Mouse (Mus musculus) limb, embryonic 12.5 days (tissue): ENCODE results near the gene Adcy4. TPM values are rescaled to one million over a fixed set of nuclear protein-coding genes. Genes with fewer than 3 reads are reported as not detected.
A peak's percentile ranks its signal among the peaks of the same experiment; 100 is the strongest.

Experiments
- ATAC-seq: fragments of 200-750 bp; cut with Nextera tagmentation; 2 replicates; pipeline ENCODE4 v1.8.0; 2017; ENCODE audit warnings: low read depth, moderate TSS enrichment; ENCODE audit not compliant: insufficient number of reproducible peaks, insufficient read depth, low FRiP score, low TSS enrichment
- H3K27ac ChIP-seq: fragments of 300-500 bp; sonication (generic); 2 replicates; pipeline ENCODE4 v1.5.1; 2016; ENCODE audit warnings: mild to moderate bottlenecking, moderate library complexity
- H3K27me3 ChIP-seq: fragments of 300-500 bp; sonication (generic); 2 replicates; pipeline ENCODE4 v1.6.1; 2016; ENCODE audit warnings: mild to moderate bottlenecking, moderate library complexity
- H3K36me3 ChIP-seq: fragments of 300-500 bp; sonication (generic); 2 replicates; pipeline ENCODE4 v1.6.1; 2016; ENCODE audit warnings: mild to moderate bottlenecking, moderate library complexity
- H3K4me1 ChIP-seq: fragments of 300-500 bp; sonication (generic); replicated peaks from 2 replicates; pipeline ENCODE4 v1.6.1; 2016
- H3K4me2 ChIP-seq: fragments of 300-500 bp; sonication (generic); 2 replicates; pipeline ENCODE4 v1.6.1; 2016; ENCODE audit warnings: mild to moderate bottlenecking, moderate library complexity
- H3K4me3 ChIP-seq: fragments of 300-500 bp; sonication (generic); replicated peaks from 2 replicates; pipeline ENCODE4 v1.5.1; 2016; ENCODE audit warnings: mild to moderate bottlenecking
- H3K9ac ChIP-seq: fragments of 300-500 bp; sonication (generic); replicated peaks from 2 replicates; pipeline ENCODE4 v1.6.1; 2016; ENCODE audit warnings: mild to moderate bottlenecking, moderate library complexity
- H3K9me3 ChIP-seq: fragments of 300-500 bp; sonication (generic); 2 replicates; pipeline ENCODE4 v1.6.1; 2016; ENCODE audit warnings: mild to moderate bottlenecking, moderate library complexity
- WGBS: fragments of 180-500 bp; shearing (Covaris S2); methylation state at CpG from one replicate; pipeline ENCODE4 v1.1.7; 2016; 5-methylcytosine and 5-hydroxymethylcytosine counted together
- polyA plus RNA-seq: library from polyadenylated mRNA; unstranded; fragments of >200 nt; fragmentation: Nextera tagmentation; extraction: Ambion mirVana; gene quantifications from 2 replicates; pipeline ENCODE4 v1.2.1, GENCODE M21; 2016

The Adcy4 gene
- polyA plus RNA-seq, 1 experiment from 2014 or later: 17.7 TPM

GRCm38 (mm10) chr14:55787731-55788130 is 3.8 kb upstream of the Adcy4 start:
- peaks cover 19% of the 10 kb centered on the region for H3K4me1 ChIP-seq
- H3K4me2 ChIP-seq: peak overlapping the region; percentile 76
- 38% methylated on average over 11 of the region's 11 CpGs for WGBS
- no peak overlapping the region for H3K27ac ChIP-seq
- ATAC-seq: no peak
- H3K27me3 ChIP-seq: peaks cover 69% of the 10 kb centered on the region
- H3K4me3 ChIP-seq: peak overlapping the region; percentile 46
- no peaks in the 10 kb centered on the region for H3K9me3 ChIP-seq
- H3K9ac ChIP-seq: no peak overlapping the region
- 0 out of 2 replicates have a peak, but pooled peaks cover 5% of the 10 kb centered on the region for H3K36me3 ChIP-seq

- WGBS: 29% methylated on average over 6 of the region's 6 CpGs
- H3K9ac ChIP-seq: no peak overlapping the region
- H3K27ac ChIP-seq: no peak overlapping the region
- H3K9me3 ChIP-seq: no peaks in the 10 kb centered on the region
- ATAC-seq: no peak
- H3K36me3 ChIP-seq: 0 out of 2 replicates have a peak, but pooled peaks cover 5% of the 10 kb centered on the region
- peaks cover 78% of the 10 kb centered on the region for H3K27me3 ChIP-seq
- H3K4me1 ChIP-seq: peaks cover 33% of the 10 kb centered on the region
- H3K4me3 ChIP-seq: no peak overlapping the region
- no peak overlapping the region for H3K4me2 ChIP-seq
Measured at GRCm38 (mm10) chr14:55785195-55785594, 1.3 kb upstream of the Adcy4 start.

- Histone ChIP-seq H3K36me3 (peaks cover 11% of the 10 kb centered on the region), H3K4me2 (peak overlapping the region; percentile 78), H3K4me3 (peak overlapping the region; percentile 54), H3K9me3 (no peaks in the 10 kb centered on the region), H3K27ac (peak overlapping the region; percentile 79), H3K27me3 (peaks cover 62% of the 10 kb centered on the region), H3K4me1 (peaks cover 31% of the 10 kb centered on the region), H3K9ac (peak overlapping the region; percentile 65)
- 2% methylated on average over 31 of the region's 31 CpGs for WGBS
- peak; percentile 34; the same call in 1 of the 2 replicates for ATAC-seq
Measured at GRCm38 (mm10) chr14:55783171-55783957, 531 bp downstream of the Adcy4 start.

GRCm38 (mm10) chr14:55782361-55782960 is 1.4 kb downstream of the Adcy4 start:
- WGBS: 51% methylated on average over 9 of the region's 9 CpGs
- no peak for ATAC-seq

GRCm38 (mm10) chr14:55781310-55781709 is 2.6 kb downstream of the Adcy4 start:
- H3K4me3 ChIP-seq: peak overlapping the region; percentile 26
- no peaks in the 10 kb centered on the region for H3K9me3 ChIP-seq
- H3K4me2 ChIP-seq: peak overlapping the region; percentile 78
- peaks cover 42% of the 10 kb centered on the region for H3K27me3 ChIP-seq
- peaks cover 28% of the 10 kb centered on the region for H3K36me3 ChIP-seq
- ATAC-seq: peak; percentile 27; the same call in 1 of the 2 replicates
- peaks cover 27% of the 10 kb centered on the region for H3K4me1 ChIP-seq
- WGBS: 19% methylated on average over 14 of the region's 14 CpGs
- no peak overlapping the region; the same call in 1 of the 2 replicates for H3K9ac ChIP-seq
- H3K27ac ChIP-seq: peak overlapping the region; percentile 4; the same call in 1 of the 2 replicates

More at GRCm38 (mm10) chr14:55782361-55782960, 1.4 kb downstream of the Adcy4 start:
- Histone ChIP-seq H3K4me2 (peak overlapping the region; percentile 78), H3K27ac (peak overlapping the region; percentile 80), H3K27me3 (peaks cover 53% of the 10 kb centered on the region), H3K9me3 (no peaks in the 10 kb centered on the region), H3K36me3 (peaks cover 20% of the 10 kb centered on the region), H3K9ac (0 out of 2 replicates have a peak overlapping the region, but pooled peaks have one; percentile 27), H3K4me1 (peaks cover 27% of the 10 kb centered on the region), H3K4me3 (peak overlapping the region; percentile 54)

- H3K27me3 ChIP-seq: peaks cover 36% of the 10 kb centered on the region
- H3K36me3 ChIP-seq: peaks cover 26% of the 10 kb centered on the region
- no peak overlapping the region for H3K9ac ChIP-seq
- no peaks in the 10 kb centered on the region for H3K9me3 ChIP-seq
- H3K4me2 ChIP-seq: no peak overlapping the region
- no peak overlapping the region for H3K4me3 ChIP-seq
- ATAC-seq: no peak
- H3K27ac ChIP-seq: 0 out of 2 replicates have a peak overlapping the region, but pooled peaks have one; percentile 4
- peaks cover 27% of the 10 kb centered on the region for H3K4me1 ChIP-seq
- WGBS: 82% methylated on average over 11 of the region's 11 CpGs
Measured at GRCm38 (mm10) chr14:55780736-55781135, 3.2 kb downstream of the Adcy4 start.

- no peak overlapping the region for H3K4me2 ChIP-seq
Measured at GRCm38 (mm10) chr14:55779656-55780055, 4.2 kb downstream of the Adcy4 start.

GRCm38 (mm10) chr14:55778686-55779085 is 5.2 kb downstream of the Adcy4 start:
- H3K4me2 ChIP-seq: no peak overlapping the region
- no peak for ATAC-seq
- H3K36me3 ChIP-seq: peaks cover 23% of the 10 kb centered on the region
- no peak overlapping the region for H3K4me3 ChIP-seq
- no peak overlapping the region for H3K9ac ChIP-seq
- no peak overlapping the region for H3K27ac ChIP-seq
- WGBS: 88% methylated on average over 15 of the region's 15 CpGs
- no peaks in the 10 kb centered on the region for H3K9me3 ChIP-seq
- H3K4me1 ChIP-seq: peaks cover 19% of the 10 kb centered on the region
- H3K27me3 ChIP-seq: peaks cover 17% of the 10 kb centered on the region; the same call in 1 of the 2 replicates

More at GRCm38 (mm10) chr14:55779656-55780055, 4.2 kb downstream of the Adcy4 start:
- 68% methylated on average over 16 of the region's 16 CpGs for WGBS
- Histone ChIP-seq H3K4me1 (peaks cover 27% of the 10 kb centered on the region), H3K36me3 (peaks cover 23% of the 10 kb centered on the region), H3K4me3 (no peak overlapping the region), H3K9me3 (no peaks in the 10 kb centered on the region), H3K27ac (no peak overlapping the region), H3K9ac (no peak overlapping the region), H3K27me3 (peaks cover 25% of the 10 kb centered on the region)
- no peak for ATAC-seq

- no peak for ATAC-seq
Measured at GRCm38 (mm10) chr14:55777806-55778205, 6.1 kb downstream of the Adcy4 start.

GRCm38 (mm10) chr14:55777176-55777575 is 6.7 kb downstream of the Adcy4 start:
- no peak for ATAC-seq
- H3K9ac ChIP-seq: no peak overlapping the region
- H3K9me3 ChIP-seq: no peaks in the 10 kb centered on the region
- H3K4me1 ChIP-seq: peaks cover 9% of the 10 kb centered on the region
- H3K4me2 ChIP-seq: no peak overlapping the region
- H3K4me3 ChIP-seq: no peak overlapping the region
- 36% methylated on average over 3 of the region's 3 CpGs for WGBS
- H3K27me3 ChIP-seq: peaks cover 7% of the 10 kb centered on the region; the same call in 1 of the 2 replicates
- H3K27ac ChIP-seq: no peak overlapping the region
- H3K36me3 ChIP-seq: peaks cover 23% of the 10 kb centered on the region

More at GRCm38 (mm10) chr14:55777806-55778205, 6.1 kb downstream of the Adcy4 start:
- H3K27me3 ChIP-seq: peaks cover 13% of the 10 kb centered on the region; the same call in 1 of the 2 replicates
- no peak overlapping the region for H3K4me3 ChIP-seq
- no peak overlapping the region for H3K27ac ChIP-seq
- H3K4me2 ChIP-seq: no peak overlapping the region
- peaks cover 15% of the 10 kb centered on the region for H3K4me1 ChIP-seq
- no peaks in the 10 kb centered on the region for H3K9me3 ChIP-seq
- H3K9ac ChIP-seq: no peak overlapping the region
- H3K36me3 ChIP-seq: peaks cover 23% of the 10 kb centered on the region
- 95% methylated on average over 11 of the region's 11 CpGs for WGBS

- Histone ChIP-seq H3K9ac (no peak overlapping the region), H3K27ac (no peak overlapping the region), H3K4me2 (no peak overlapping the region), H3K9me3 (no peaks in the 10 kb centered on the region), H3K4me3 (no peak overlapping the region), H3K4me1 (peaks cover 4% of the 10 kb centered on the region), H3K27me3 (peaks cover 3% of the 10 kb centered on the region; the same call in 1 of the 2 replicates), H3K36me3 (peaks cover 23% of the 10 kb centered on the region)
- no peak for ATAC-seq
- 75% methylated on average over 7 of the region's 7 CpGs for WGBS
Measured at GRCm38 (mm10) chr14:55776711-55777110, 7.2 kb downstream of the Adcy4 start.
